Mouse (Mus musculus) heart, adult 2 months (tissue): ENCODE measurements around the gene Zfp979.

Source experiments
- CTCF ChIP-seq: fragments of 200-600 bp; IDR thresholded peaks from 2 replicates; pipeline ENCODE4 v1.8.1; 2022; ENCODE audit warnings: antibody characterized with exemption, mild to moderate bottlenecking, moderate library complexity
- EP300 ChIP-seq: fragments of 200-500 bp; IDR thresholded peaks from 2 replicates; pipeline ENCODE4 v1.6.1; 2011; ENCODE audit warnings: low read depth, low read length, control low read depth; ENCODE audit not compliant: insufficient read depth
- POLR2A ChIP-seq: fragments of 200-500 bp; IDR thresholded peaks from 2 replicates; pipeline ENCODE4 v1.6.1; 2011; ENCODE audit warnings: mild to moderate bottlenecking, low read depth, low read length, control low read depth; ENCODE audit not compliant: insufficient read depth

- no peak for TF ChIP-seq POLR2A
- no peak for TF ChIP-seq CTCF
- no peak for TF ChIP-seq EP300
These were observed 36.8 kb downstream of the Zfp979 start for GRCm38 (mm10) chr4:147605521-147605920.
